Mouse (Mus musculus) right cerebral cortex, adult 18-20 months (tissue): ENCODE measurements around the gene Cdk15.

Experiments
- DNase-seq: peaks from one replicate; pipeline ENCODE4 v3.0.0; 2022; ENCODE audit warnings: mixed read lengths

The Cdk15 gene

GRCm38 (mm10) chr1:59332737-59333385 lies 76.2 kb downstream of the Cdk15 start:
- no peak for DNase-seq

GRCm38 (mm10) chr1:59333386-59333759 lies 76.7 kb downstream of the Cdk15 start:
- no peak for DNase-seq

- no peak for DNase-seq
These were observed 77.3 kb downstream of the Cdk15 start for GRCm38 (mm10) chr1:59333860-59334561.

- DNase-seq, result no peak
These were observed 77.8 kb downstream of the Cdk15 start for GRCm38 (mm10) chr1:59334562-59334890.

GRCm38 (mm10) chr1:59336256-59336655 lies 79.5 kb downstream of the Cdk15 start:
- DNase-seq, result no peak

- no peak for DNase-seq
These were observed 84.3 kb downstream of the Cdk15 start for GRCm38 (mm10) chr1:59340814-59341588.

- no peak for DNase-seq
These were observed 85.0 kb downstream of the Cdk15 start for GRCm38 (mm10) chr1:59341697-59342096.

- DNase-seq, result no peak
These were observed 85.4 kb downstream of the Cdk15 start for GRCm38 (mm10) chr1:59342146-59342545.

- no peak for DNase-seq
These were observed 96.0 kb downstream of the Cdk15 start for GRCm38 (mm10) chr1:59352706-59353105.

GRCm38 (mm10) chr1:59355440-59355839 lies 98.7 kb downstream of the Cdk15 start:
- no peak for DNase-seq

- DNase-seq, result no peak
These were observed 102.4 kb downstream of the Cdk15 start for GRCm38 (mm10) chr1:59359136-59359535.

- no peak for DNase-seq
These were observed 104.1 kb downstream of the Cdk15 start for GRCm38 (mm10) chr1:59360834-59361233.

- no peak for DNase-seq
These were observed 104.8 kb downstream of the Cdk15 start for GRCm38 (mm10) chr1:59361460-59361859.

GRCm38 (mm10) chr1:59361966-59362365 lies 105.3 kb downstream of the Cdk15 start:
- no peak for DNase-seq

GRCm38 (mm10) chr1:59364463-59365040 lies 107.8 kb downstream of the Cdk15 start:
- DNase-seq, result no peak

GRCm38 (mm10) chr1:59367928-59368648 lies 111.4 kb downstream of the Cdk15 start:
- no peak for DNase-seq

- DNase-seq, result no peak
These were observed 112.1 kb downstream of the Cdk15 start for GRCm38 (mm10) chr1:59368649-59369319.

GRCm38 (mm10) chr1:59369320-59369685 lies 112.6 kb downstream of the Cdk15 start:
- no peak for DNase-seq

- no peak for DNase-seq
These were observed 113.7 kb downstream of the Cdk15 start for GRCm38 (mm10) chr1:59370355-59370950.

- DNase-seq, result no peak
These were observed 119.4 kb downstream of the Cdk15 start for GRCm38 (mm10) chr1:59376021-59376548.

- DNase-seq, result no peak
These were observed 119.9 kb downstream of the Cdk15 start for GRCm38 (mm10) chr1:59376557-59376956.

GRCm38 (mm10) chr1:59377312-59377711 lies 120.6 kb downstream of the Cdk15 start:
- no peak for DNase-seq
